Mouse (Mus musculus) lung, adult 18-20 months (tissue): ENCODE measurements around the gene Fam71e2.

Experiments used
- DNase-seq, 2 experiments: peaks; one replicate each; pipeline ENCODE4 v3.0.0; 2022; ENCODE audit warnings: mixed read lengths in 2 of 2

The Fam71e2 gene

DNA sequence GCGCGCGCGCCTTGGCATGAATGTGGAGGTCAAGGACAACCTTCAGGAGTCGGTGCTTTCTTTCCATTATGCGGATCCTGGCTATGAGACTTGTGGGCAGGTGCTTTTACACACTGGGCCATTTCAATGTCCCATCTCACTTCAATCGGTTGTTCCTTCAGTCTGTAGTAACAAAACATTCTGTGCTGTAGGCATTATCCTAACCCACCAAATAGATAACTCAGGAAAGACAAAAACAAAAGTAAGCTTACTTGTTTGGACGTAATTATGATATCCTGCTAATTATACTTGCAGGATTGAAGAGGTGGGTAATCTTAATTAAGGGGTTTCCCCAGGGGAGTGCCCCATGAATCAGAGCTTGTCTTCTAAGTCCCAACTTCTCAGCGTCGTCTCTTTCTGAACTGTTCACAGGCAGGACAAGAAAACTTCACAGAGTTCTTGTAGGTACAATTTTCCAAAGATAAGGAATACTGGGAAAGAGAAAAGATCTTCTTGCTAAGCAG lies 32.0 kb downstream of the Fam71e2 start:
- DNase-seq: no peak

DNA sequence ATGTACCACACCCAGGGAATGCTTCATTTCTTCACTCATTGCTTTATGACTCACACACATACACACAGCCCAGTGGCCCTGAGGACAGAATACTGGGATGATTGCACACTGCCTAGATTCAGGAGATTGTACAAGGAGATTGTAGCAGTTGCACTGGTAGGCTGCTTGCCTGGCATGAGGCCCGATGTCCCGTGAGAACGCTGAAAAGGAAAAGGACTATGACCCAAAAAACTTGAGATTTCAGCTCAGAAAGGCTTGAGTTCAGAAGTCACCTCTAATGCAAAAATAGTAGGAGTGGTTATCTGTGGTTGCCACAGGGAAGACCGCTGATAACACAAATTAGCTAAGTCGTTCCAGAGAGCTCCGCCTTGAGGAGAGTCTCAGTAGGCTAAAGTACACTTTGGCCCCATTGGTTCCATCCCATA lies 38.1 kb downstream of the Fam71e2 start:
- DNase-seq: no peak

GRCm38 (mm10) chr7:4731090-4731489 lies 40.0 kb downstream of the Fam71e2 start:
- no peak for DNase-seq

DNA sequence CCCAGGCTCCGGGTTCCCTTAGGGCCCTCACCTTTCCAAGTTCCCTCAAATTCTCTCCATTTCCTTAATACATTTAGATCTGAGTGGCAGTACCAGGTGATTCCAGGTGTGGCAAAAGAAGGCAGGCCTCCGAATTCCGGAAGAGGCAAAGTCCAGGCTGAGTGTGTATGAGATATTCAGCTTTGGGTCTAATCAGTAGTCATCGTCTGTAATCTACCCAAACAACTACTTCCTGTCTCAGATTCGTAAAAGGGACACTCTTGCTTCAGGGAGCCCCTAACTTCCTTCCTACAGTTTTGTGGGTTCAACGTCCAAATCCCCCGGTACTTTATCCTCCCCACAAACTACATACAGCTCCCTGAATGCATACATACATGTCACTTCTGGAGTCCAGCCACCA lies 45.9 kb downstream of the Fam71e2 start, which contains the start of gene Tmem150b:
TSS of gene Tmem150b (minus strand) at position 81 of the 400 bp plus-strand sequence.
- DNase-seq: no peak

- DNase-seq: peak in 1 of 2 experiments; percentile 38
These were observed 46.7 kb downstream of the Fam71e2 start for GRCm38 (mm10) chr7:4724359-4724758.

- peak; percentile 25 to 44 for DNase-seq
These were observed 47.6 kb downstream of the Fam71e2 start for GRCm38 (mm10) chr7:4723508-4723907.

DNA sequence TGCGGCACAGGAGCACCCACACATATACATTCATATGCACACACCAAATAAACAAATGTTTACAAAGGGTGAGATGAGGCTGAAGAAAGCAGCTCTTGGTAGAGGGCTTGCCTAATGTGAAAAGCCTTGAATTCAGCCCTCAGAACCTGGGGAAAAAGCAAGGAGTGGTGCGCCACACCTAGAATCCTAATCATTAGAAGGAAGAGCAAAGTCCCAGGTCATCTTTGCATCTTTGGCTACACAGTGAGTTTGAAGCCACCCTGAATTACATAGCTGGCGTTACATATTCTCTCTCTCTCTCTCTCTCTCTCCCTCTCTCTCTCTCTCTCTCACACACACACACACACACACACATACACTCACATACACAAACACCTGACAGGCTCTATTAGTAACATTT lies 51.8 kb downstream of the Fam71e2 start:
- DNase-seq: no peak

DNA sequence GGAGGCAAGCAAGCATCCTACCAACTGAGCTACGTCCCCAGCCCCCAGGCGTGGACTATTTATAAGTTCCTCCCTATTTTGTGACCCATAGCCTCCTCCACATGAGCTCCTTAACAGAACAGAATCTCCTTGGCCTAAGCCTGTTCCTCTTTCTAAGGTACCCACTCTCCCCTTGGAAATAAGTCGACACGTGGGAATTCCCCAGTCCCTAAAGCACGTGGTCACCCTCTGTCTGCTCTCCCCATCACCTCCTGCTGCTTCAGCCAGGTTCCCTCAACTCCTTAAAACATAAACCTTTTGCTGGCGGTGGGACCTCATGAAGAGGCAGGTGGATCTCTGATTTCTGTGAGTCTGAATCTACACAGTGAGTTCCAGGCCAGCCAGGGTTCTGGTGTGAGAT lies 54.1 kb downstream of the Fam71e2 start:
- no peak for DNase-seq

DNA sequence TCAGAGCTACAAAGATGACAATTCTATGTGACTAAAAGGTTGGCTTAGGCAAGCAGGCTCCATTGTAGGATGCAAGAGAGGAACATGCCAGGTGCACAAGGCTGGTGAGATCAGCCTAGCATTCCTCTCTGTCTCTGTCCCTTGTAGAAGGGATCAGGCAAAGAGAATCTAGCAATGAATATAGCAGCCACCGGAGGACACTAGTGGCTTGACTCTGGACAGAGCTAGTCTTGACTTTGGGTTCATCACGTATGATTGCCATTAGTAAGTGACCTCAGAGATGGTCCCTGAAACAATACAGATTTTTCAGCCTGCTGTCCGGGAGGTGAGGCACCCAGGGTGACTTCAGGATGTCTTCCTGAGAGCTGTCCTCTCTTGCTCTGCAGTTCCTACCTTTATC lies 58.5 kb downstream of the Fam71e2 start:
- no peak for DNase-seq

GRCm38 (mm10) chr7:4705098-4705497 lies 66.0 kb downstream of the Fam71e2 start:
- peak; percentile 27 to 50 for DNase-seq
